Mouse (Mus musculus) midbrain, embryonic 13.5 days (tissue): ENCODE results near the gene 4930556J24Rik. TPM values are rescaled to one million over a fixed set of nuclear protein-coding genes. Genes with fewer than 3 reads are reported as not detected.

ENCODE experiments used
- ATAC-seq: fragments of 200-750 bp; cut with Nextera tagmentation; 2 replicates; pipeline ENCODE4 v1.8.0; 2017; ENCODE audit warnings: mild to moderate bottlenecking, moderate TSS enrichment, moderate library complexity
- H3K27ac ChIP-seq: fragments of 300-500 bp; sonication (generic); 2 replicates; pipeline ENCODE4 v1.5.1; 2015; ENCODE audit warnings: inconsistent platforms, mild to moderate bottlenecking, moderate library complexity
- H3K27me3 ChIP-seq: fragments of 300-500 bp; sonication (generic); 2 replicates; pipeline ENCODE4 v1.6.1; 2015; ENCODE audit warnings: mild to moderate bottlenecking, inconsistent platforms
- H3K36me3 ChIP-seq: fragments of 300-500 bp; sonication (generic); 2 replicates; pipeline ENCODE4 v1.6.1; 2015; ENCODE audit warnings: mild to moderate bottlenecking, inconsistent platforms
- H3K4me1 ChIP-seq: fragments of 300-500 bp; sonication (generic); replicated peaks from 2 replicates; pipeline ENCODE4 v1.6.1; 2015; ENCODE audit warnings: inconsistent platforms
- H3K4me2 ChIP-seq: fragments of 300-500 bp; sonication (generic); replicated peaks from 2 replicates; pipeline ENCODE4 v1.6.1; 2015; ENCODE audit warnings: moderate library complexity, mild to moderate bottlenecking, inconsistent platforms
- H3K4me3 ChIP-seq: fragments of 300-500 bp; sonication (generic); replicated peaks from 2 replicates; pipeline ENCODE4 v1.5.1; 2015; ENCODE audit warnings: mild to moderate bottlenecking, inconsistent platforms
- H3K9ac ChIP-seq: fragments of 300-500 bp; sonication (generic); replicated peaks from 2 replicates; pipeline ENCODE4 v1.6.1; 2015; ENCODE audit warnings: mild to moderate bottlenecking, inconsistent platforms
- H3K9me3 ChIP-seq: fragments of 300-500 bp; sonication (generic); 2 replicates; pipeline ENCODE4 v1.6.1; 2016; ENCODE audit warnings: mild to moderate bottlenecking, inconsistent platforms
- WGBS: fragments of 180-500 bp; shearing (Covaris S2); methylation state at CpG from one replicate; pipeline ENCODE4 v1.1.7; 2015; 5-methylcytosine and 5-hydroxymethylcytosine counted together
- polyA plus RNA-seq: library from polyadenylated mRNA; unstranded; fragments of >200 nt; fragmentation: Nextera tagmentation; extraction: Ambion mirVana; gene quantifications from 2 replicates; pipeline ENCODE4 v1.2.1, GENCODE M21; 2015

4930556J24Rik gene
- polyA plus RNA-seq, 1 experiment from 2014 or later = 0.13 TPM

- Histone ChIP-seq H3K27ac (no peak overlapping the region), H3K4me2 (no peak overlapping the region), H3K36me3 (no peaks in the 10 kb centered on the region), H3K27me3 (peaks cover 25% of the 10 kb centered on the region), H3K4me3 (no peak overlapping the region), H3K9me3 (no peaks in the 10 kb centered on the region), H3K4me1 (peaks cover 8% of the 10 kb centered on the region; the same call in 1 of the 2 replicates), H3K9ac (no peak overlapping the region)
- no peak for ATAC-seq
- 77% methylated on average over 6 of the region's 6 CpGs for WGBS
These were observed 17.3 kb upstream of the 4930556J24Rik start for GRCm38 (mm10) chr11:3993914-3994313.

- no peaks in the 10 kb centered on the region for H3K36me3 ChIP-seq
- WGBS = 76% methylated on average over 6 of the region's 6 CpGs
- no peak overlapping the region for H3K4me2 ChIP-seq
- ATAC-seq = no peak
- no peaks in the 10 kb centered on the region for H3K9me3 ChIP-seq
- H3K27ac ChIP-seq = no peak overlapping the region
- H3K4me1 ChIP-seq = peaks cover 5% of the 10 kb centered on the region; the same call in 1 of the 2 replicates
- H3K9ac ChIP-seq = no peak overlapping the region
- H3K27me3 ChIP-seq = peaks cover 17% of the 10 kb centered on the region
- no peak overlapping the region for H3K4me3 ChIP-seq
These were observed 16.6 kb upstream of the 4930556J24Rik start for GRCm38 (mm10) chr11:3993132-3993531.

GRCm38 (mm10) chr11:3989748-3990147, 13.2 kb upstream of the 4930556J24Rik start:
- Histone ChIP-seq H3K4me3 (no peak overlapping the region), H3K4me1 (no peaks in the 10 kb centered on the region), H3K27ac (no peak overlapping the region), H3K36me3 (no peaks in the 10 kb centered on the region), H3K27me3 (peaks cover 5% of the 10 kb centered on the region), H3K9ac (no peak overlapping the region), H3K9me3 (no peaks in the 10 kb centered on the region), H3K4me2 (no peak overlapping the region)
- 37% methylated on average over 3 of the region's 3 CpGs for WGBS
- ATAC-seq = no peak

GRCm38 (mm10) chr11:3983863-3984745, 7.5 kb upstream of the 4930556J24Rik start:
- Histone ChIP-seq H3K36me3 (peaks cover 20% of the 10 kb centered on the region), H3K4me1 (peaks cover 12% of the 10 kb centered on the region), H3K4me2 (peak overlapping the region; percentile 63), H3K9me3 (no peaks in the 10 kb centered on the region), H3K27me3 (peaks cover 29% of the 10 kb centered on the region), H3K27ac (no peak overlapping the region), H3K9ac (peak overlapping the region; percentile 66), H3K4me3 (peak overlapping the region; percentile 41)
- peak; percentile 69 for ATAC-seq
- WGBS = 12% methylated on average over 15 of the region's 15 CpGs

GRCm38 (mm10) chr11:3983291-3983862, 6.8 kb upstream of the 4930556J24Rik start, which contains the start of gene Gal3st1:
Gene Gal3st1 (plus strand): TSS chr11:3983636.
- under 1% methylated on average over 22 of the region's 37 CpGs for WGBS

GRCm38 (mm10) chr11:3982275-3983209, 6.0 kb upstream of the 4930556J24Rik start:
- Histone ChIP-seq H3K36me3 (peaks cover 35% of the 10 kb centered on the region), H3K4me2 (peak overlapping the region; percentile 63; the same call in 1 of the 2 replicates), H3K27ac (no peak overlapping the region), H3K4me3 (no peak overlapping the region), H3K9ac (no peak overlapping the region), H3K9me3 (no peaks in the 10 kb centered on the region), H3K4me1 (peaks cover 12% of the 10 kb centered on the region), H3K27me3 (peaks cover 29% of the 10 kb centered on the region)
- 72% methylated on average over 7 of the region's 7 CpGs for WGBS
- no peak for ATAC-seq

More at GRCm38 (mm10) chr11:3983291-3983862, 6.8 kb upstream of the 4930556J24Rik start, which contains the start of gene Gal3st1:
- ATAC-seq = peak; percentile 71
- Histone ChIP-seq H3K27me3 (peaks cover 29% of the 10 kb centered on the region), H3K9me3 (no peaks in the 10 kb centered on the region), H3K27ac (no peak within 1 kb of the TSS), H3K36me3 (peaks cover 27% of the 10 kb centered on the region), H3K4me1 (peaks cover 12% of the 10 kb centered on the region), H3K9ac (peak within 1 kb of the TSS; percentile 66), H3K4me2 (peak within 1 kb of the TSS; percentile 63), H3K4me3 (peak within 1 kb of the TSS; percentile 41)

- no peak overlapping the region for H3K4me3 ChIP-seq
- H3K4me1 ChIP-seq = peaks cover 12% of the 10 kb centered on the region
- peaks cover 45% of the 10 kb centered on the region for H3K36me3 ChIP-seq
- peaks cover 29% of the 10 kb centered on the region for H3K27me3 ChIP-seq
- H3K27ac ChIP-seq = no peak overlapping the region
- no peak for ATAC-seq
- H3K9ac ChIP-seq = no peak overlapping the region
- H3K9me3 ChIP-seq = no peaks in the 10 kb centered on the region
- WGBS = 83% methylated on average over 6 of the region's 6 CpGs
- no peak overlapping the region for H3K4me2 ChIP-seq
These were observed 5.0 kb upstream of the 4930556J24Rik start for GRCm38 (mm10) chr11:3981536-3981935.

GRCm38 (mm10) chr11:3978421-3978820, 1.8 kb upstream of the 4930556J24Rik start:
- ATAC-seq = no peak
- Histone ChIP-seq H3K4me1 (peaks cover 5% of the 10 kb centered on the region), H3K27ac (no peak overlapping the region), H3K27me3 (peaks cover 10% of the 10 kb centered on the region; the same call in 1 of the 2 replicates), H3K9me3 (no peaks in the 10 kb centered on the region), H3K36me3 (peaks cover 77% of the 10 kb centered on the region), H3K9ac (no peak overlapping the region), H3K4me2 (no peak overlapping the region), H3K4me3 (no peak overlapping the region)
- WGBS = 94% methylated on average over 5 of the region's 5 CpGs

GRCm38 (mm10) chr11:3974311-3974710, 2.3 kb downstream of the 4930556J24Rik start:
- H3K27me3 ChIP-seq = no peaks in the 10 kb centered on the region
- H3K4me1 ChIP-seq = no peaks in the 10 kb centered on the region
- H3K9me3 ChIP-seq = no peaks in the 10 kb centered on the region
- H3K4me2 ChIP-seq = no peak overlapping the region
- H3K9ac ChIP-seq = no peak overlapping the region
- H3K4me3 ChIP-seq = no peak overlapping the region
- 67% methylated on average over 3 of the region's 3 CpGs for WGBS
- peaks cover 100% of the 10 kb centered on the region for H3K36me3 ChIP-seq
- H3K27ac ChIP-seq = no peak overlapping the region
- ATAC-seq = 0 out of 2 replicates have a peak, but pooled peaks have one; percentile 11

- Histone ChIP-seq H3K9me3 (no peaks in the 10 kb centered on the region), H3K4me1 (no peaks in the 10 kb centered on the region), H3K4me2 (no peak overlapping the region), H3K9ac (no peak overlapping the region), H3K27ac (no peak overlapping the region), H3K27me3 (no peaks in the 10 kb centered on the region), H3K4me3 (no peak overlapping the region), H3K36me3 (peaks cover 97% of the 10 kb centered on the region)
- WGBS = 94% methylated on average over 7 of the region's 7 CpGs
- no peak for ATAC-seq
These were observed 3.5 kb downstream of the 4930556J24Rik start for GRCm38 (mm10) chr11:3973081-3973480.

GRCm38 (mm10) chr11:3970361-3970760, 6.2 kb downstream of the 4930556J24Rik start:
- Histone ChIP-seq H3K4me2 (no peak overlapping the region), H3K27ac (no peak overlapping the region), H3K9ac (no peak overlapping the region), H3K27me3 (no peaks in the 10 kb centered on the region), H3K36me3 (peaks cover 74% of the 10 kb centered on the region), H3K9me3 (no peaks in the 10 kb centered on the region), H3K4me1 (peaks cover 11% of the 10 kb centered on the region), H3K4me3 (no peak overlapping the region)
- ATAC-seq = no peak
- WGBS = 95% methylated on average over 7 of the region's 7 CpGs
